Mouse (Mus musculus) kidney, postnatal 0 days (tissue): ENCODE results near the gene Gnmt. TPM values are rescaled to one million over a fixed set of nuclear protein-coding genes. Genes with fewer than 3 reads are reported as not detected.

Experiments
- ATAC-seq: fragments of 200-750 bp; cut with Nextera tagmentation; replicated peaks from 2 replicates; pipeline ENCODE4 v1.8.0; 2017; ENCODE audit warnings: low read depth, moderate number of reproducible peaks, moderate TSS enrichment, moderate library complexity; ENCODE audit not compliant: low FRiP score
- DNase-seq: peaks from one replicate; pipeline ENCODE4 v3.0.0-alpha.2; 2016; ENCODE audit warnings: low spot score
- H3K27ac ChIP-seq: fragments of 300-500 bp; sonication (generic); 2 replicates; pipeline ENCODE4 v1.5.1; 2014; ENCODE audit warnings: mild to moderate bottlenecking
- H3K27me3 ChIP-seq: fragments of 300-500 bp; sonication (generic); 2 replicates; pipeline ENCODE4 v1.6.1; 2014; ENCODE audit warnings: low read length, mixed read lengths; ENCODE audit not compliant: insufficient read depth
- H3K36me3 ChIP-seq: fragments of 300-500 bp; sonication (generic); 2 replicates; pipeline ENCODE4 v1.6.1; 2014; ENCODE audit warnings: low read length, mixed read lengths; ENCODE audit not compliant: insufficient read depth
- H3K4me1 ChIP-seq: fragments of 300-500 bp; sonication (generic); replicated peaks from 2 replicates; pipeline ENCODE4 v1.6.1; 2014; ENCODE audit warnings: antibody characterized with exemption, low read length, mixed read lengths; ENCODE audit not compliant: insufficient read depth
- H3K4me2 ChIP-seq: fragments of 300-500 bp; sonication (generic); 2 replicates; pipeline ENCODE4 v1.6.1; 2014; ENCODE audit warnings: mild to moderate bottlenecking, low read length, moderate library complexity, mixed read lengths
- H3K4me3 ChIP-seq: fragments of 300-500 bp; sonication (generic); replicated peaks from 2 replicates; pipeline ENCODE4 v1.5.1; 2014; ENCODE audit warnings: low read depth, low read length
- H3K9ac ChIP-seq: fragments of 300-500 bp; sonication (generic); 2 replicates; pipeline ENCODE4 v1.6.1; 2014; ENCODE audit warnings: low read depth, low read length
- H3K9me3 ChIP-seq: fragments of 300-500 bp; sonication (generic); replicated peaks from 2 replicates; pipeline ENCODE4 v1.6.1; 2016; ENCODE audit warnings: low read length, inconsistent platforms, mixed read lengths
- CTCF ChIP-seq: IDR thresholded peaks from 2 replicates; pipeline ENCODE4 v1.5.1; 2016; ENCODE audit warnings: antibody characterized with exemption, low read depth, mild to moderate bottlenecking, moderate library complexity
- WGBS: fragments of 180-500 bp; shearing (Covaris S2); extraction: QIAGEN DNeasy Blood & Tissue Kit; methylation state at CpG from one replicate; pipeline ENCODE4 v1.1.7; 2014; 5-methylcytosine and 5-hydroxymethylcytosine counted together
- polyA plus RNA-seq: library from polyadenylated mRNA; unstranded; fragments of >200 nt; fragmentation: Nextera tagmentation; extraction: Ambion mirVana; gene quantifications from 2 replicates; pipeline ENCODE4 v1.2.1, GENCODE M21; 2015

Gene Gnmt
- polyA plus RNA-seq, 1 experiment from 2014 or later = 9.0 TPM

DNA sequence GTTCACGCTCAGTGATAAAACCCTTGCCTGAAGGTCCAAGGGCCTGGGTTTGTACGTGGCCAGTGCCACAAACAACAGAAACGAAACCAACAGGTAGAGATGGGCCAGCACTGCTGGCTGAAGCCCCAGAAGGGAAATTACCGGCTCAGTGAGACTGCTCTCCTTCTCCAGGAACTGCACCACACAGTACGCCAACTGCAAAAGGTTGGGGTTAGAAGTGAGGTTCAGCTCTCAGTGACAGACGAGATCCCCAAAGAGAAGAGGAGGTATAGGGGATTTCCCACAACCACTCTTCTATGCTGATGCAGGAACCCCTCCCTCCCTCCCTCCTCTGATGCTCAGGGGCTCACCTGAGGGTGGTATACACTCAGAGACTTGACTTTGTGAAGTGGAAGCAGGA is 43.1 kb downstream of the Gnmt start:
- Histone ChIP-seq H3K9me3 (no peaks in the 10 kb centered on the region), H3K27me3 (no peaks in the 10 kb centered on the region), H3K4me1 (0 out of 2 replicates have a peak, but pooled peaks cover 5% of the 10 kb centered on the region), H3K36me3 (peaks cover 47% of the 10 kb centered on the region), H3K9ac (no peak overlapping the region), H3K27ac (no peak overlapping the region), H3K4me2 (no peak overlapping the region), H3K4me3 (no peak overlapping the region)
- WGBS = 88% methylated on average over 6 of the region's 6 CpGs
- ATAC-seq (no peak), DNase-seq (no peak)
- TF ChIP-seq CTCF = no peak

DNA sequence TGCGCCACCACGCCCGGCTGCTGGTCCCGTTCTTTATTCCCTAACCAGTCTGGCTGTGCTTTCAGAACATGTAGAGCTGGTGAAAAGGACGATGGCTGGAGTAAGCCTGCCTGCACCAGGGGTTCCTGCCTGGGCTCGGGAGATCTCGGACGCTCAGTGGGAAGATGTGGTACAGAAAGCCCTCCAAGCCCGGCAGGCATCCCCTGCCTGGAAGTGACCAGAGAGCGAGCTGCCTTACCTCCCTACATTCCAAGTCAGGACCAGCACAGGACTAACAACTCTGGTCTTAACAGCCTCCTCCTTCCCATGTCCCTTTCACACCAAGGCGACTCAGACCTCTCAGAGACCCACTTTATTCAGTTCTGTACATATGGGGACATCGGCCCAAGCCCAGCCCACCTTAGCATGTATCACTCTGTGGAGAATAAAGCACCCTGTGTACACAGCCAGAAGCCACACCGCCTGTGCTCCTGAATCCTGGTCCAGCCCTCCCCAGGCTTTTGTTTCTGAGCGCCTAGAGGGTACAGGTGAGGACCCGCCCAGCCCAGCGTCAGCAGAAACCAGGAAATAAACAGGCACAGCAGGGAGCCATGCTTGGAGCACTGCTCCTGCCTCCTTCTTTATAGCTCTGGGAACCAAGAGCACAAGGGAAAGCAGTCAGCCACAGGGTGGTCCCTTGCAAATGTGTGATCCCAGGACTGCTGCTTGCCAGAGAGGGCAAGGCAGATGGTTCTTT is 46.1 kb downstream of the Gnmt start:
- no peak overlapping the region for H3K27ac ChIP-seq
- ATAC-seq = no peak
- WGBS = 85% methylated on average over 16 of the region's 16 CpGs

DNA sequence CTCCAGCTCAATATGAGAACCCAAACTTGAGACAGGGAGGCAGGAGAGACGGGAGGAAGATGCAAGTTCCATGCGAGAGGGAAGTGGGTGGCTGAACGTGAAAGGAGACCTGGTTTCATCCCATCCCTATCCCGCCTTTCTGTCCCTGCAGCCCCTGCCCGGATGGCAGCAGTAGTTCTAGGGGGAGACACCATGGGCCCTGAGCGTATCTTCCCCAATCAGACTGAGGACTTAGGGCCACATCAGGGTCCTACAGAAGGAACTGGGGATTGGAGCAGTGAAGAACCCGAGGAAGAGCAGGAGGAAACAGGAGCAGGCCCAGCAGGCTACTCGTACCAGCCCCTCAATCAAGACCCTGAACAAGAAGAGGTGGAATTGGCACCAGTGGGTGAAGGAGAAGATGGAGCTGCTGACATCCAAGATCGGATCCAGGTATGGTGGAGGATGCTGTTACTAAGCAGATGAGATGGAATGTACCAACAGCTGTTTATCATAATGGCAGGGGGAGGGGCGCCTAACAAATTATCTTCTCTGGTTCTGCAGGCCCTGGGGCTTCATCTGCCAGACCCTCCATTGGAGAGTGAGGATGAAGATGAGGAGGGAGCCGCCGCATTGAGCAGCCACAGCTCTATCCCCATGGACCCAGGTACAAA is 47.4 kb downstream of the Gnmt start:
- DNase-seq = no peak
- no peaks in the 10 kb centered on the region for H3K9me3 ChIP-seq
- H3K27me3 ChIP-seq = no peaks in the 10 kb centered on the region
- peak overlapping the region; percentile 65 for H3K4me2 ChIP-seq
- H3K9ac ChIP-seq = peak overlapping the region; percentile 59
- peak overlapping the region; percentile 57 for H3K4me3 ChIP-seq
- 25% methylated on average over 12 of the region's 12 CpGs for WGBS
- no peak for ATAC-seq
- H3K36me3 ChIP-seq = peaks cover 43% of the 10 kb centered on the region
- TF ChIP-seq CTCF = no peak
- peak overlapping the region; percentile 31; the same call in 1 of the 2 replicates for H3K27ac ChIP-seq
- peaks cover 22% of the 10 kb centered on the region; the same call in 1 of the 2 replicates for H3K4me1 ChIP-seq

More for the DNA sequence above, 46.1 kb downstream of the Gnmt start:
- Histone ChIP-seq H3K4me1 (peaks cover 22% of the 10 kb centered on the region; the same call in 1 of the 2 replicates), H3K4me3 (no peak overlapping the region), H3K36me3 (peaks cover 47% of the 10 kb centered on the region), H3K9me3 (no peaks in the 10 kb centered on the region), H3K9ac (no peak overlapping the region), H3K4me2 (no peak overlapping the region), H3K27me3 (no peaks in the 10 kb centered on the region)
- DNase-seq = no peak
- no peak for TF ChIP-seq CTCF

DNA sequence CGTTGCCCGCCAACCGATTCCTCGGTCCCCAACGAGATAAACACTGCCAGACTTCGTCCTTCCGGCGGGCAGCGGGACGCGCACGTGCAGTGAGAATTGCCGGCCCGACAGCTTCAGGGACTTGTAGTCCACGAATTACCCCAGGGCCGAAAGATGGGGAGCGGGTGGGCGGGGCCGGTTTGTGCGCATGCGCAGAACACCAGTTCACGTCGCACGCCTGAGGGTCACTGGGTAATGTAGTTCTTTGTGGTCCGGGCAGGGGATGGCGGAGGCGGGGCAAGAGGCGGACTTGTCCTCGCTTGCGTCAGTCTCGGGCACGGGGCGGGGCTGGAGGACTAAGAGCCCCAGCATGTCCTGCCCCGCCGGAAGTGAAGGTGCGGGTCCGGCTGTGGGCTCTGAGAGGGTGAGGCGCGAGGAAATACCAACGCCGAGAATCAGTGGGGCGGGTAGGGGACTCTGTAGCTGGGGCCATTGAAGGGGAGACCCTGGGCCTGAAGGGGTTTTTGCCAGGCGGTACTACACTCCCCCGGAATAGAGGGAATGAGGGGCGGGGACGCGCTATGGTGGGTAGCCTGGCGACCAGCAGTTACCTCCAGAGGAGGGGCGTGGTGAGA is 48.1 kb downstream of the Gnmt start, which contains the start of gene Klhdc3:
Gene Klhdc3, minus strand, starts transcription at position 155 of the 614 bp plus-strand sequence.
- Histone ChIP-seq H3K4me3 (peak within 1 kb of the TSS; percentile 57), H3K36me3 (peaks cover 43% of the 10 kb centered on the region), H3K27me3 (no peaks in the 10 kb centered on the region), H3K9ac (peak within 1 kb of the TSS; percentile 66), H3K9me3 (no peaks in the 10 kb centered on the region), H3K27ac (peak within 1 kb of the TSS; percentile 78), H3K4me2 (peak within 1 kb of the TSS; percentile 73), H3K4me1 (peaks cover 22% of the 10 kb centered on the region; the same call in 1 of the 2 replicates)
- TF ChIP-seq CTCF = no peak
- peak; percentile 97 for ATAC-seq
- DNase-seq = peak; percentile 100
- WGBS = under 1% methylated on average over 49 of the region's 49 CpGs

DNA sequence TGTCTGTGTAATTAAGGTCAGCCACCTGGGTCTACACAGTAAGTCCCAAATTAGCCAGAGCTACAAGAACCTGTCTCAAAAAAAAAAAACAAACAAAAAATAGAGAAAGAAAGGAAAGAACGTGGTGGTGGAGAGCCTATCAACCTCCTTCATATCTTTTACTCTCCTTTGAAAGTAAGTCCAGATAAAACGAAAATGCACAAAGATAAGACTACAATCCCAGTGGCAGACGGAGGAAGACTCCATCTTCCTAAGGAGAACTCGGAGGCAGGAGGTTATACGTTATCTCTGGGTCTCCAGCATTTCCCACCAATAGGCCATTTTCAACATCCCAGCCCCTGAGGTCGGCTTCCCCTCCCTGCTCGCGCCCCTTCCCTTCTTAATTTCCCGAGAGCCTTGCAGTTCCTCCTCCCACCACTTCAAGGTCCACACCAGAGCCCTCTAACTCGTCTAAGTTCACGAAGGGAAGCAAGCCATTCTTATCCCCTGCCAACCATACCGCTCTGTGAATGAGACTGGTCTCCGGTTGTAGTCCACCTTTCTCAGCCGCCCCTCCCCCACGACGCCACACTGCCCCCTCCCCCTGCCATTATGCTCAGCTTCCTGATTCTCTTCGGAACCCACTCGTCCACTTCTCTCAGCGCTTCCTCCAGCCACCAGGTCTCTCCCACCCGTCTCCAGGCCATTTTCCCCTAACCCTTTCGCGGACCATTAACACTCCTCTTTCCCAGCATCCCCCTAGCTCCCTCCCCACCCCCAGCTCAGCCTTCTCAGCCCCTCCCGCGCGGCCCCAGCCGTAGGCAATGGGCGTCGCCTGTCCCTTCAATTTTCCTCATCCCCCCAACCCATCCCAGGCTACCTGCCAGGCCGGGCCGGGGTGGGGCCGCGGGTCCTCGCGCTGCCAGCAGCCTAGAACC is 48.9 kb downstream of the Gnmt start:
- H3K4me3 ChIP-seq = peak overlapping the region; percentile 57
- H3K9ac ChIP-seq = peak overlapping the region; percentile 66
- H3K9me3 ChIP-seq = no peaks in the 10 kb centered on the region
- peak overlapping the region; percentile 73 for H3K4me2 ChIP-seq
- WGBS = under 1% methylated on average over 34 of the region's 34 CpGs
- peak; percentile 16 for ATAC-seq
- TF ChIP-seq CTCF = peak; percentile 49; the same call in 1 of the 2 replicates
- H3K4me1 ChIP-seq = peaks cover 22% of the 10 kb centered on the region; the same call in 1 of the 2 replicates
- DNase-seq = peak; percentile 82
- H3K36me3 ChIP-seq = peaks cover 43% of the 10 kb centered on the region
- no peaks in the 10 kb centered on the region for H3K27me3 ChIP-seq
- peak overlapping the region; percentile 78 for H3K27ac ChIP-seq
